Mouse (Mus musculus): ENCODE measurements around the gene Pdzd8. TPM values are rescaled to one million over a fixed set of nuclear protein-coding genes. Genes with fewer than 3 reads are reported as not detected.

The Pdzd8 gene
- polyA plus RNA-seq, 1 experiment from 2014 or later = 15.0 TPM

DNA sequence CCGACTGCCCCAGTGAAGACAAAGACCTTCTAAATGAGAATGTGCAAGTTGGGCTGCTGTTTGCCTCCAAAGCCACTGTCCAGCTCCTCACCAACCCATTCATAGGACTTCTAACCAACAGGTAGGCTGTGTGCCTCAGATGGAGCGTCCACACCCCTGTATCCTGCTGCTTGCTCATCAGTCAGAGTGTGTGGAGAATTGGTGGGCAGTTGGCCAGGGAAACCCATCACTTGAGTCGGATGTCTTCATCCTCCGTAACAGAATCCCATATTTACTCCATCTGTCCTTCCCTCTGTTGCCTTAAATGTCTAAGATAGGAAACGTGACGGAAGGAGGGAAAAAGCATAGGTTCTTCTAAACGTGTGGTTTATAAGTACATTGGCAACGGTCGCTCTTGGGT lies 82.4 kb downstream of the Pdzd8 start:
- Histone ChIP-seq H3K9me3 (no peaks in the 10 kb centered on the region), H3K4me1 (peaks cover 59% of the 10 kb centered on the region), H3K9ac (no peak overlapping the region), H3K36me3 (replicated peaks) (no peaks in the 10 kb centered on the region), H3K4me2 (no peak overlapping the region), H3K27ac (no peak overlapping the region), H3K4me3 (replicated peaks) (no peak overlapping the region), H3K27me3 (peaks cover 48% of the 10 kb centered on the region)
- WGBS = 90% methylated on average over 9 of the region's 9 CpGs
- ATAC-seq (ENCODE audit: low FRiP score) = no peak

DNA sequence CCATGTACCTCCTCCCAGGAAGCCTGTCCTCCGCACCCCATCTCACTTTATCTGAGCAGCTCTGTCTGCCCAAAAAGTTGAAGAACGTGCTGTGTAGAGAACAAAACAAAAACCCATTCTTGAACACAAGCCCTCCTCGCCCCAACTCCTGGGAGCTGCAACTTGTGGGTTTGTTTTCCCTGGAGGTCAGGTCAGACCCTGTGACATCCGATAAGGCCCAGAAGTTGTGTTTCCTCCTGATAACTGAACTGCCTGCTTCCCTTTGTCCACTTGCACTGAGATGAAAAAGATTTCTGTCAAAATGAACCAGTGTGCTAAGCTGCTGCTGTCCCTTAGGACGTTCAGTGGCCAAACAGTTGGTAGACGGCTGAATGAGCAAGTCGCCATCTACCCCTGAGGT lies 84.0 kb downstream of the Pdzd8 start:
- no peaks in the 10 kb centered on the region for H3K9me3 ChIP-seq
- no peaks in the 10 kb centered on the region for H3K36me3 ChIP-seq (replicated peaks)
- H3K27ac ChIP-seq = no peak overlapping the region
- ATAC-seq (ENCODE audit: low FRiP score) = no peak
- peaks cover 44% of the 10 kb centered on the region for H3K4me1 ChIP-seq
- WGBS = 50% methylated on average over 7 of the region's 7 CpGs
- H3K9ac ChIP-seq = peak overlapping the region; percentile 58; the same call in 1 of the 2 replicates
- peak overlapping the region; percentile 83 for H3K4me2 ChIP-seq
- H3K27me3 ChIP-seq = peaks cover 48% of the 10 kb centered on the region
- peak overlapping the region; percentile 49 for H3K4me3 ChIP-seq (replicated peaks)

DNA sequence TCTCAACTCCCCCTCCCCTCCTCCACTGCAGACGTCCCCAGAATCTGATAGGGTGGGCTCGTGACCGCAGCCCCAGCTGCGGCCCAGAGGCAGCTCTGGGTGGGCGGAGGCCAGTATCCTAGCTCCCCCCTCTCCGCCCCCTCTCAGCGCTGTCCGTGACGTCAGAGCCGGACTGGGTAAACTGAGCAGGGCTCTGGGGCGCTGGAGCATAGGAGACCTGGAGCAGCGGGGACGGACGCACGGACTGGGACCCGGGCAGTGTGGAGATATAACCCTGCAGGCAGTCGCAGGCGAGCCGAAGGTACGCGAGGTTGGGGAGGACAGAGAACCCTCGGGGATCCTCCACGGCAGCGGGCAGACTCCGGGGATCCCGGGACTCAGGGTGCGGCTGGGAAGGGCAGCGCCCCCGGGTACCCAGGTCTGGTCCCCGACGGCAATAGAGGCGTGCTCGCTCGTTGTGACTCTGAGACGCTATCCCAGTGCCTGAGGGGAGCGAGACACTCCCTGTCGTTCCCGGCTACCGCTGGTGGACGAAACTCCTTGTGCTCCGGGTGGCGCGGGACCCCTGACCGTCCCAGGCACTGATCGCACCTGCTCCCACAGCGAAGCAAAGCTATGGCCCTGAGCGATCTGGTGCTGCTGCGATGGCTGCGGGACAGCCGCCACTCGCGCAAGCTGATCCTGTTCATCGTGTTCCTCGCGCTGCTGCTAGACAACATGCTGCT lies 84.7 kb downstream of the Pdzd8 start, which contains the start of gene Slc18a2:
Slc18a2 (plus strand) TSS at position 179 of the 725 bp plus-strand sequence.
- H3K27me3 ChIP-seq = peaks cover 48% of the 10 kb centered on the region
- peaks cover 37% of the 10 kb centered on the region for H3K4me1 ChIP-seq
- peak within 1 kb of the TSS; percentile 49 for H3K4me3 ChIP-seq (replicated peaks)
- peak within 1 kb of the TSS; percentile 83 for H3K4me2 ChIP-seq
- H3K27ac ChIP-seq = 0 out of 2 replicates have a peak within 1 kb of the TSS, but pooled peaks have one; percentile 13
- H3K9me3 ChIP-seq = no peaks in the 10 kb centered on the region
- H3K9ac ChIP-seq = peak within 1 kb of the TSS; percentile 58
- 2% methylated on average over 54 of the region's 55 CpGs for WGBS
- peak; percentile 79 for ATAC-seq (ENCODE audit: low FRiP score)
- H3K36me3 ChIP-seq (replicated peaks) = no peaks in the 10 kb centered on the region

DNA sequence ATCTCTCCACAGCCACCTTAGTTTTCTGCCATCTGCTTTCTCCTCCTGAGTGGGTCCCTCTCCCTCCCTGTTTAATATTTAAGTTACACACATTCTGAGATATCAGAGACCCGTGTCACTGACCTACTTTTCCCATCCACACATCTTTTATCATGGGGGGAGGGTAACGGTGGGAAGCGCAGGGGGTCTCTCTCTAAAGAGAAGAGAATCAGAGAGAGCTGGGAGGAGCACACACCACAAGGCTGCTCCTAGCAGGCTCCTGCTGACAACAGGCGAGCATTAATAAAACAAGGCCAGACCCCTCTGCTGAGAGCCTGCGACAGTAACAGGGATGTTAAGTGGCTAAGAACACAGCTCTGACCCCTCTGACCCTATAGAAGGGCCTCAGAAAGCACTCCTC lies 85.9 kb downstream of the Pdzd8 start:
- no peak for ATAC-seq (ENCODE audit: low FRiP score)
- H3K27me3 ChIP-seq = peaks cover 48% of the 10 kb centered on the region
- WGBS = 51% methylated on average over 5 of the region's 5 CpGs
- H3K36me3 ChIP-seq (replicated peaks) = no peaks in the 10 kb centered on the region
- no peaks in the 10 kb centered on the region for H3K9me3 ChIP-seq
- no peak overlapping the region for H3K27ac ChIP-seq
- H3K9ac ChIP-seq = peak overlapping the region; percentile 4; the same call in 1 of the 2 replicates
- H3K4me1 ChIP-seq = peaks cover 26% of the 10 kb centered on the region
- H3K4me2 ChIP-seq = no peak overlapping the region
- H3K4me3 ChIP-seq (replicated peaks) = no peak overlapping the region

DNA sequence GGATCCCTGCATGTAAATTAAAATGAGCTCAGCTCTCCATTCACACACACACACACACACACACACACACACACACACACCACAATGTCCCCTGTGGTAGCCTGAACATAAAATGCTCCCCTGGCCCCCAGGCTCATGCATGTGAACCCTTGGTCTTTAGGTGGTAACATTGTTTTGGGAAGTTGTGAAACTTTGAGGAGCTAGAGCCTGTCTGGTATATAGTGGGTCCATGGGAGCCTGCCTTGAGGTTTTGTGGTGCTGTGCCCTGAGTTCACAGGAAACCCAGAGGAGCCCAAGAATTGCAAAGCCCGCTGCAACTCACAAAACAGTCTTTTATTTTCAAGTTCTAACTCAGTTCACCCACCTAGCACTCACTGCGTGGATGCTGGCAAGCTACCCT lies 92.9 kb downstream of the Pdzd8 start:
- H3K9ac ChIP-seq = no peak overlapping the region
- no peaks in the 10 kb centered on the region for H3K4me1 ChIP-seq
- ATAC-seq (ENCODE audit: low FRiP score) = no peak
- H3K36me3 ChIP-seq (replicated peaks) = no peaks in the 10 kb centered on the region
- H3K4me2 ChIP-seq = no peak overlapping the region
- H3K27me3 ChIP-seq = no peaks in the 10 kb centered on the region
- H3K27ac ChIP-seq = no peak overlapping the region
- H3K9me3 ChIP-seq = no peaks in the 10 kb centered on the region
- H3K4me3 ChIP-seq (replicated peaks) = no peak overlapping the region
- WGBS = 74% methylated on average over 2 of the region's 2 CpGs

DNA sequence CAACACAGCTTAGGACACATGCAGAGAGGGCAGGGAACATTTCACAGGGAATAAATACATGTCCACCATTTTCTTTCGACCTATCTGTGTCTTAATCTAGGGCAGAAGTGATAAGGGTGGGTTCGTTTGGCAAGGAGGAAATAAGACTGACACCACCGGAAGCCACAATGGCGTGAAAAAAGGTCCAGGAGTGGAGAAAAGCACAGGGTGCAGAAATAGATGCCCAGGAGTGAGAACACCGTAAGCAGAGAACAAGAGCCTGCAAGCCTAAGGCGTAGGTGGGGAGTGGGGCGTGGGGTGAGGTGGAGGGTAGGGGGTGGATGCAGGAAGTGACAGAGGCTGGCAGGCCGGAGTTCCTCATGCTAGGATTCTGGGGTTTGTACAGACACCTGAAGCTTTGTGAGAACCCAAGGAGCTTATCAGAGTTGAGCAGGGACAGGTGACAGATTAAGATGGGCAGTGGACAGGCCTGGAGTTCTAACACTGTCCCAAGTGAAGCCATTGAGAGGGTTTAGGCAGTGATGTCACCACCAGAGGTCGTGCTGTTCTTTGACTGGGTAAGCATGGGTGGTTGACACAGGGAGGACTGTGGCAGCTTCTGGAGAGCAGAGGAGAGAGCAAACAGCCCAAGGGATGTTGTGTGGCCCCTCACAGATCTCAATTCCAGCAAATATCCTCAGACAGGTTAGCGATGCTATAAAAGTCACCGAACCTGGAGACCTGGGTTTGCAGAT lies 96.9 kb downstream of the Pdzd8 start:
- H3K36me3 ChIP-seq (replicated peaks) = no peaks in the 10 kb centered on the region
- no peak overlapping the region for H3K9ac ChIP-seq
- H3K4me3 ChIP-seq (replicated peaks) = no peak overlapping the region
- H3K4me1 ChIP-seq = peaks cover 5% of the 10 kb centered on the region; the same call in 1 of the 2 replicates
- 85% methylated on average over 11 of the region's 11 CpGs for WGBS
- H3K27me3 ChIP-seq = no peaks in the 10 kb centered on the region; the same call in 1 of the 2 replicates
- no peak overlapping the region for H3K4me2 ChIP-seq
- H3K27ac ChIP-seq = no peak overlapping the region
- no peaks in the 10 kb centered on the region for H3K9me3 ChIP-seq
- ATAC-seq (ENCODE audit: low FRiP score) = no peak

DNA sequence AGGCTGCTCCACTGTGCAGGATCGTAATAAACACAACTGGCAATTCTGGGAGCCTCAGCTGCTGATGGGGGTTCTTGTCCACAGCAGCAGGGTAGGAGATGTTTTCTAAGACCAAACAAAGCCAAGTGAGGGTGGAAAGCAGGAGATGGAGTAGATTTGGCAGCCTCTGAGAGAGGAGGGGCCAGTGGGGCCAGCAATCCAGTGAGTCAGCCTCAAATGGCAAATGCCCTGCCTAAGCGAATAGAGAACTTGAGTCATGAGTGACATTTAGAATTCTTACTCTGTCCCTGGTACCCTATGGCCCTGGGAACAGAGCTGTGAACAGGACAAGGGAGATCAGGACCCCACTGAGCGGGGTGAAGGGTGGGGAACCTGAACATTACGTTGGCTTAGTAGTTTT lies 97.4 kb downstream of the Pdzd8 start:
- no peak for ATAC-seq (ENCODE audit: low FRiP score)
- 88% methylated on average over 4 of the region's 4 CpGs for WGBS

More for the DNA sequence above, 97.4 kb downstream of the Pdzd8 start:
- Histone ChIP-seq H3K9me3 (no peaks in the 10 kb centered on the region), H3K27me3 (no peaks in the 10 kb centered on the region; the same call in 1 of the 2 replicates), H3K36me3 (replicated peaks) (no peaks in the 10 kb centered on the region), H3K27ac (no peak overlapping the region), H3K9ac (no peak overlapping the region), H3K4me1 (peaks cover 5% of the 10 kb centered on the region; the same call in 1 of the 2 replicates), H3K4me3 (replicated peaks) (no peak overlapping the region), H3K4me2 (no peak overlapping the region)

Other genes with a start within 250 kb of the Pdzd8 start
- 4.2 and 6.8 TPM in 2 replicates for gene Vax1, start 175.7 kb downstream of the Pdzd8 start, polyA plus RNA-seq (2016; fragmentation: Nextera tagmentation; extraction: Ambion mirVana)
- not detected in 2 replicates for gene Kcnk18, start 126.6 kb downstream of the Pdzd8 start, polyA plus RNA-seq (2016; fragmentation: Nextera tagmentation; extraction: Ambion mirVana)
- gene Slc18a2, start 84.9 kb downstream of the Pdzd8 start, polyA plus RNA-seq (2016; fragmentation: Nextera tagmentation; extraction: Ambion mirVana) = 22.1 and 27.7 TPM in 2 replicates
- 3.0 and 11.5 TPM in 2 replicates for gene Rps12-ps3, start 23.5 kb downstream of the Pdzd8 start, polyA plus RNA-seq (2016; fragmentation: Nextera tagmentation; extraction: Ambion mirVana)
- 59.0 and 69.4 TPM in 2 replicates for gene Emx2, start 112.6 kb upstream of the Pdzd8 start, polyA plus RNA-seq (2016; fragmentation: Nextera tagmentation; extraction: Ambion mirVana)

All from forebrain, embryonic 12.5 days (tissue).